Mouse (Mus musculus) G1E (cell line): ENCODE measurements around the gene Hook2.

Source experiments
- CTCF ChIP-seq: IDR thresholded peaks from 2 replicates; pipeline ENCODE4 v1.5.1; 2012; ENCODE audit warnings: low read depth, low read length, inconsistent platforms, mixed read lengths
- TAL1 ChIP-seq: conservative IDR thresholded peaks from 2 replicates; pipeline ENCODE4 v1.6.1; 2012; ENCODE audit warnings: low read depth, low read length, inconsistent platforms, mixed read lengths

GRCm38 (mm10) chr8:84949753-84950152, 40.6 kb upstream of the Hook2 start:
- TF ChIP-seq CTCF (no peak), TAL1 (no peak)
